8 mouse cellular contexts compared by ENCODE assay signal in genomic region chr15:21885181-21885580, GRCm38 (mm10).
DNase-seq lines count a peak whose midpoint lies in the region; ATAC-seq lines count a peak whose summit lies in the region.

No protein-coding gene starts in this region.

- no peak for ATAC-seq in neural tube, embryonic 15.5 days (ENCODE audit: low FRiP score)
- peak; percentile 68; the same call in 1 of the 2 replicates for ATAC-seq in hindbrain, embryonic 16.5 days

- no peaks in the 10 kb centered on the region for H3K36me3 ChIP-seq in neural tube, embryonic 15.5 days
- no peaks in the 10 kb centered on the region for H3K36me3 ChIP-seq in hindbrain, embryonic 16.5 days (ENCODE audit: control insufficient read depth, insufficient read depth, low read length)

- H3K9ac ChIP-seq in neural tube, embryonic 15.5 days (replicated peaks) = no peak overlapping the region
- H3K9ac ChIP-seq in hindbrain, embryonic 16.5 days (ENCODE audit: low read depth, low read length) = no peak overlapping the region

- H3K4me3 ChIP-seq in neural tube, embryonic 15.5 days (replicated peaks) = no peak overlapping the region
- H3K4me3 ChIP-seq in hindbrain, embryonic 16.5 days (ENCODE audit: low read length) = no peak overlapping the region

- DNase-seq in neural tube, embryonic 10.5 days (ENCODE audit: extremely low spot score, low spot score) = peak; percentile 64
- DNase-seq in adrenal gland, postnatal 10 days = peak; percentile 68
- DNase-seq in embryo, embryonic 9.5 days (ENCODE audit: extremely low spot score) = peak; percentile 49
- peak; percentile 64 for DNase-seq in left cerebral cortex, postnatal 4 days
- peak; percentile 36 for DNase-seq in retina, postnatal 7 days (ENCODE audit: low read depth, low spot score)
- no peak for DNase-seq in ovary, adult 18-20 months (ENCODE audit: low spot score)

- H3K9me3 ChIP-seq in neural tube, embryonic 15.5 days (replicated peaks) = no peaks in the 10 kb centered on the region
- no peaks in the 10 kb centered on the region for H3K9me3 ChIP-seq in hindbrain, embryonic 16.5 days (ENCODE audit: control insufficient read depth, low read length)

- WGBS in neural tube, embryonic 15.5 days = 27% methylated on average over 2 of the region's 2 CpGs
- 21% methylated on average over 2 of the region's 2 CpGs for WGBS in hindbrain, embryonic 16.5 days

- intact Hi-C loops in left cerebral cortex, postnatal 4 days (cut with DNase I) = no loop called here

- H3K4me2 ChIP-seq in neural tube, embryonic 15.5 days = no peak overlapping the region
- H3K4me2 ChIP-seq in hindbrain, embryonic 16.5 days (ENCODE audit: low read length) = no peak overlapping the region

- H3K27ac ChIP-seq in neural tube, embryonic 15.5 days (replicated peaks) = no peak overlapping the region
- H3K27ac ChIP-seq in hindbrain, embryonic 16.5 days (ENCODE audit: low read depth, low read length) = no peak overlapping the region

- H3K27me3 ChIP-seq in neural tube, embryonic 15.5 days (replicated peaks) = no peaks in the 10 kb centered on the region
- no peaks in the 10 kb centered on the region for H3K27me3 ChIP-seq in hindbrain, embryonic 16.5 days (replicated peaks; ENCODE audit: control insufficient read depth, insufficient read depth, low read length)

- H3K4me1 ChIP-seq in neural tube, embryonic 15.5 days = no peaks in the 10 kb centered on the region
- H3K4me1 ChIP-seq in hindbrain, embryonic 16.5 days (ENCODE audit: control insufficient read depth, insufficient read depth, low read depth, low read length) = no peaks in the 10 kb centered on the region
